Mouse (Mus musculus) hindbrain, postnatal 0 days (tissue): ENCODE results near the gene Phf19. TPM values are rescaled to one million over a fixed set of nuclear protein-coding genes. Genes with fewer than 3 reads are reported as not detected.
A peak's percentile ranks its signal among the peaks of the same experiment; 100 is the strongest.

Experiments used
- ATAC-seq: fragments of 200-750 bp; cut with Nextera tagmentation; 2 replicates; pipeline ENCODE4 v1.8.0; 2017; ENCODE audit warnings: mild to moderate bottlenecking, moderate TSS enrichment, moderate library complexity
- DNase-seq: peaks from one replicate; pipeline ENCODE4 v3.0.0-alpha.2; 2015; ENCODE audit warnings: low spot score
- H3K27ac ChIP-seq: fragments of 300-500 bp; sonication (generic); 2 replicates; pipeline ENCODE4 v1.5.1; 2014; ENCODE audit warnings: mild to moderate bottlenecking
- H3K27me3 ChIP-seq: fragments of 300-500 bp; sonication (generic); 2 replicates; pipeline ENCODE4 v1.6.1; 2014; ENCODE audit warnings: low read length, mixed read lengths; ENCODE audit not compliant: insufficient read depth
- H3K36me3 ChIP-seq: fragments of 300-500 bp; sonication (generic); 2 replicates; pipeline ENCODE4 v1.6.1; 2014; ENCODE audit warnings: low read length, mixed read lengths; ENCODE audit not compliant: insufficient read depth
- H3K4me1 ChIP-seq: fragments of 300-500 bp; sonication (generic); 2 replicates; pipeline ENCODE4 v1.6.1; 2014; ENCODE audit warnings: antibody characterized with exemption, low read length, mixed read lengths; ENCODE audit not compliant: insufficient read depth
- H3K4me2 ChIP-seq: fragments of 300-500 bp; sonication (generic); 2 replicates; pipeline ENCODE4 v1.6.1; 2014; ENCODE audit warnings: low read depth, mild to moderate bottlenecking, low read length, moderate library complexity, mixed read lengths
- H3K4me3 ChIP-seq: fragments of 300-500 bp; sonication (generic); 2 replicates; pipeline ENCODE4 v1.5.1; 2014; ENCODE audit warnings: low read length
- H3K9ac ChIP-seq: fragments of 300-500 bp; sonication (generic); replicated peaks from 2 replicates; pipeline ENCODE4 v1.6.1; 2014; ENCODE audit warnings: mild to moderate bottlenecking, low read length, moderate library complexity, mixed read lengths
- H3K9me3 ChIP-seq: fragments of 300-500 bp; sonication (generic); 2 replicates; pipeline ENCODE4 v1.6.1; 2016; ENCODE audit warnings: low read length, mixed read lengths
- CTCF ChIP-seq: IDR thresholded peaks from 2 replicates; pipeline ENCODE4 v1.5.1; 2016; ENCODE audit warnings: antibody characterized with exemption, control low read depth, low read depth
- WGBS: fragments of 180-500 bp; shearing (Covaris S2); extraction: QIAGEN DNeasy Blood & Tissue Kit; methylation state at CpG from one replicate; pipeline ENCODE4 v1.1.7; 2014; 5-methylcytosine and 5-hydroxymethylcytosine counted together
- polyA plus RNA-seq: library from polyadenylated mRNA; unstranded; fragments of >200 nt; fragmentation: Nextera tagmentation; extraction: Ambion mirVana; gene quantifications from 2 replicates; pipeline ENCODE4 v1.2.1, GENCODE M21; 2015
- total RNA-seq: library from RNA; depleted of rRNA; stranded (reverse); fragments of >200 nt; gene quantifications from 2 replicates; pipeline ENCODE4 v1.2.3, GENCODE M21; 2014

Phf19 gene
- total and polyA plus RNA-seq, 2 experiments from 2014 or later: 1.3 to 2.5 TPM

DNA sequence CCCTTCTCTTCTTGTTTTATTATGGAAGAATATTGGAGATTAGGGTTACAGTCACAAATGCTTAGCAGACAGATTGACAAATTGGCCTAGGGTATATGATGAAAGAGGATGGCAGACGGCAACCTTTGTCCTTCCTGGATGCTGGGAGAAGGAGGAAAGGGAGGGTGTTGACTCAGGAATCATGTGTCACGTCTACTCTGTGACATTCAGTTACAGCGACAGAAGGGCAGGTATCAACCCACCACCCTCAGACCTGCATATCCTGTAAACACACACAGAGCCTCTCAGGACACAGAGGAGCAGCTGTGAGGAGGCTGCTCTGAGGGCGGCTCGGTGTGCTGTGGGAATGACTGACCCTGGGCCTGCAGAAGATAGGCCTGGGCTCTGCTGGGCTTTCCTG, 30.6 kb downstream of the Phf19 start:
- Histone ChIP-seq H3K27ac (no peak overlapping the region), H3K9me3 (no peaks in the 10 kb centered on the region), H3K4me1 (no peaks in the 10 kb centered on the region), H3K9ac (no peak overlapping the region), H3K4me3 (no peak overlapping the region), H3K27me3 (no peaks in the 10 kb centered on the region), H3K4me2 (no peak overlapping the region), H3K36me3 (no peaks in the 10 kb centered on the region)
- DNase-seq (no peak), ATAC-seq (no peak)
- WGBS: 68% methylated on average over 5 of the region's 5 CpGs
- TF ChIP-seq CTCF: no peak

DNA sequence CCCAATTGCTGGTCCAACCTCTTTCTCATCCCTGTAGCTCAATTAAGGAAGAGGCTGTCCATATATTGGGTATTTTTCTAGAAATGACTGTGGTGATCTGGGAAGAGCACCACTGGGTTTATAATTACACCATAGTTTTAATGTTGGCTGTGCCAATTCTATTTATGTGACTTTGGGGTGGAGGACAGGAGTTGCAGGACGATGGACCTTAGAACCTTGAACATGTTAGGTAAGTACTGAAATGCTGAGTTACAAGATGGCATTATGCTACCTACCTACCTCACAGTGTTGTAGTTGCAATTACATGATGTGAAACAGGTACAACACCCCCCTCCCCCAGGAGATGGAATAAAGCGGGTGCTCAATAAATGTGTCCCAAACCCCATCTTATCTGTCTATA, 31.1 kb downstream of the Phf19 start:
- TF ChIP-seq CTCF: no peak
- no peak overlapping the region for H3K9ac ChIP-seq
- no peak overlapping the region for H3K4me2 ChIP-seq
- ATAC-seq (no peak), DNase-seq (no peak)
- no peak overlapping the region for H3K4me3 ChIP-seq
- H3K9me3 ChIP-seq: no peaks in the 10 kb centered on the region
- H3K27ac ChIP-seq: no peak overlapping the region
- H3K4me1 ChIP-seq: no peaks in the 10 kb centered on the region
- H3K27me3 ChIP-seq: no peaks in the 10 kb centered on the region
- 92% methylated on average over 2 of the region's 2 CpGs for WGBS
- no peaks in the 10 kb centered on the region for H3K36me3 ChIP-seq

DNA sequence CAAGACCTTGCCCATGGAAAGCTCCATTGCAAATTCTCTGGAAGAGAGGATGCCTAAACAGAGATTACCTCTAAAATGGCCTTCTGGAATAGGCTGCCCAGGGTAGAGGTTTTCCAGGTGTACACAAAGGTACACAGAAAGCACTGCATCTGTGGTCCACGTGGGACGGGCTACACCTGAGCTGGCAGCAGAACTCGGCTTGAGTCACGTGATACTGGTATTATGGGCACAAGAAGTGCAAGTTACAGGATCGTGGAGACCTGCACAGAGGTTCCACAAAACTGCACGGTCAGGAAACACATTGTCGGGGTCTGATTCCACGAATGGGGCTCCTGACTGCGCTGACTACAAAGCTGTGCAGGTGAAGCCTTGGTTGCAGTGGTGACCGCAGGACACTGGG, 33.8 kb downstream of the Phf19 start:
- H3K36me3 ChIP-seq: no peaks in the 10 kb centered on the region
- no peaks in the 10 kb centered on the region for H3K27me3 ChIP-seq
- no peak overlapping the region for H3K27ac ChIP-seq
- no peak overlapping the region for H3K4me3 ChIP-seq
- no peaks in the 10 kb centered on the region for H3K4me1 ChIP-seq
- no peak for TF ChIP-seq CTCF
- no peak for DNase-seq
- no peak overlapping the region for H3K9ac ChIP-seq
- H3K9me3 ChIP-seq: no peaks in the 10 kb centered on the region
- 89% methylated on average over 10 of the region's 10 CpGs for WGBS
- no peak overlapping the region for H3K4me2 ChIP-seq
- no peak for ATAC-seq

DNA sequence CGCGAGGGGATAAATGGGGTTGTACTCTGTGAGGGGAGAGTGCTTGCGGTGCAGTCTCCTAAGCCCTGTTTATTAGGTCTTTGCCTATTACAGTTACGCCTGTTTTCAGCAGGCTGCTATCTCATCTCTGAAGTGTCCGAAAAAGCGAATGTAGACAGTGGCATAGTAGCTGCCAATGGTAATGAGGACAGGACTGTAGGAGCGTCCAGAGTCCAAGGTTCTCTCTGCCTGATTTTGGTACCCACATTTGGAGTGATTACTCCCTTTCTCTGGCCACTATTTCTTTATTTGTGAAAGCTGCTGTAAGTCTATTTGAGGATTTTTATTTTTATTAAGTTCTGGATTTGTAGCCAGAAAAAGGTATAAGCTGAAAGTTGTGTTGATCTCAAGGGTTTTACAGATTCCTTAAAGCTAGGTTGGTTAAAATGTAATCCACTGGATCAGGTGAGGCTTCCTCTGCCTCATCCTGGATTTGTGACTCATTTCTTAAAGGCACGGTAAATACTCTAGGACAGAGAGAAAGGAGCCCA, 38.9 kb downstream of the Phf19 start, which contains the start of gene Psmd5:
Psmd5 (minus strand) TSS at position 153 of the 530 bp plus-strand sequence.
- Histone ChIP-seq H3K9me3 (no peaks in the 10 kb centered on the region), H3K9ac (no peak within 1 kb of the TSS)

DNA sequence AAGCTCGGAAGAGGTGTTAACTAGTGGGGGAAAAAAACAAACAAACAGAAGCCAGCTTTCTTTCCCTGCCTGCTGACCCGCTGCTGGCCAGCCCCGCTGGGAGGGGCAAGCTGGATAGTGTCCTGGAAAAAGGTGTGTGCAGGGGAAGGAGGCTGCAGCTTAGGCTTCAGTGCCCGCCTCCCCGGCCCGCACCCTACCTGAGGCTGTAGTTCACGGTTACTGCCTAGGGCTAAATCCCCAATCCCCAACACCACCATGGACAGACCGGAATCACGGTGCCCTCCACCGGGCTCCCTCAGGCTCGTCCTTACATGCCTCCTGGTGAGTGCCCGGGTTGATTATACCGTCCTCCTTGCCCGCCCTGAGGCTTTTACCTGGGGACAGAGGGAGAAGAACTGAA, 39.6 kb downstream of the Phf19 start, which contains the start of gene Cutal:
Cutal (plus strand) TSS at position 126 of the 400 bp plus-strand sequence.
- no peak for ATAC-seq
- peaks cover 6% of the 10 kb centered on the region; the same call in 1 of the 2 replicates for H3K4me1 ChIP-seq
- H3K27ac ChIP-seq: no peak within 1 kb of the TSS
- no peak within 1 kb of the TSS for H3K4me3 ChIP-seq
- WGBS: 3% methylated on average over 14 of the region's 14 CpGs
- no peak for DNase-seq
- no peak for TF ChIP-seq CTCF
- peak within 1 kb of the TSS; percentile 31 for H3K4me2 ChIP-seq
- no peaks in the 10 kb centered on the region for H3K27me3 ChIP-seq
- no peaks in the 10 kb centered on the region for H3K9me3 ChIP-seq
- H3K9ac ChIP-seq: no peak within 1 kb of the TSS
- no peaks in the 10 kb centered on the region for H3K36me3 ChIP-seq

More for the DNA sequence above, 38.9 kb downstream of the Phf19 start, which contains the start of gene Psmd5:
- Histone ChIP-seq H3K36me3 (no peaks in the 10 kb centered on the region), H3K4me2 (peak within 1 kb of the TSS; percentile 31), H3K4me1 (no peaks in the 10 kb centered on the region), H3K4me3 (no peak within 1 kb of the TSS), H3K27me3 (no peaks in the 10 kb centered on the region), H3K27ac (no peak within 1 kb of the TSS)
- DNase-seq (no peak), ATAC-seq (no peak)
- 21% methylated on average over 8 of the region's 8 CpGs for WGBS
- no peak for TF ChIP-seq CTCF

DNA sequence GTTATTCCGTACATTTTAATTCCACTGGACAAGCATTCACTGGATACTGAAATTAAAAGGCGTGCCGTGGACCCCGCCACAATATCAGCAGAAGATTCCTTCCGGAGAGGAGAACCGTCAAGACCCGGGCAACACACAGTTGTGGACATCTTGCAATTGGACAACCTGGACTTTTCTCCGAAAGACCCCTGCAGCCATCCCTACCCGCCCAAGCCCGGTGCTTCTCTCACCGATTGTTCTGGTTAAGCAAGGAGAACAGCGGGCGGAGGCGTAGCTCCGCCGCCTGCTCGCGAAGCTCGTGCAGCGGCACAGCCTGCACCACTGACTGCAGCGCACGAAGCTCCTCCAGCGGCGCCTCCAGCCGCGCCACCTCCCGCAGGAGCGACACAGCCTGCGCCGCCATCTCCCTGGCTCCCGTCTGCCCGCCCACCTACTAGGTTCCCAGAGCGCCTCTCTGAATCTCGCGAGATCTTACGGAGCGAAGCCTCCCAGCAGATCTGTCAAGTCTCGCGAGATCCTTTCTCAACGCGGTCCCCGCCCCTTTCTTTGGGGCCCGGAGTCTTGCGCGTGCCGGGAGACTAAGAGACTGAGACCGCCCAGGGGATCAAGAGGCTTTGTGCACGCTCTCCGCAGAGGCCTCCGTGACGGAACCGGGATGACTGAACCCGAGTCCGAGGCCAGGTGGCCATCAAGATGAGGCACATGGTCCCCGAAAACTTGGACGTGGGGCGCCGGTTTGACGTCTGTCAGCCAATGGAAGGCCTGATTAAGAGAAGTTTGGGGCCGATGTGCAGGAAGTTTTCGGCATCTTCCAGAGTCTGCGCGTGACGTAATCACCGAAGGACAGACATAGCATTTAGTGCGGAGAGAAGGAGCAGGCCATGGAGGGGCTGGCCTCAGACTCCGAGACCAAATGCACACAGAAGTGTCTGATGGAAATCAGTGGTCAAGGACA, 43.0 kb downstream of the Phf19 start:
- H3K4me2 ChIP-seq: peak overlapping the region; percentile 73
- under 1% methylated on average over 67 of the region's 67 CpGs for WGBS
- no peaks in the 10 kb centered on the region for H3K9me3 ChIP-seq
- TF ChIP-seq CTCF: no peak
- ATAC-seq (peak; percentile 100), DNase-seq (peak; percentile 100)
- H3K4me3 ChIP-seq: peak overlapping the region; percentile 74
- peak overlapping the region; percentile 84 for H3K27ac ChIP-seq
- no peaks in the 10 kb centered on the region for H3K27me3 ChIP-seq
- peaks cover 4% of the 10 kb centered on the region; the same call in 1 of the 2 replicates for H3K36me3 ChIP-seq
- H3K9ac ChIP-seq: peak overlapping the region; percentile 82
- H3K4me1 ChIP-seq: peaks cover 8% of the 10 kb centered on the region; the same call in 1 of the 2 replicates
